Mouse (Mus musculus): ENCODE results near the gene Prrc2b.
A peak's percentile ranks its signal among the peaks of the same experiment; 100 is the strongest.

The Prrc2b gene

GRCm38 (mm10) chr2:32162102-32162501, 11.2 kb downstream of the Prrc2b start:
- DNase-seq (ENCODE audit: low spot score in 2 of 2): no peak

- DNase-seq (ENCODE audit: low spot score in 2 of 2): no peak
These were observed 11.8 kb downstream of the Prrc2b start for GRCm38 (mm10) chr2:32162646-32163045.

GRCm38 (mm10) chr2:32163057-32163456, 12.2 kb downstream of the Prrc2b start:
- no peak for DNase-seq (ENCODE audit: low spot score in 2 of 2)

- DNase-seq (ENCODE audit: low spot score in 2 of 2): no peak
These were observed 13.6 kb downstream of the Prrc2b start for GRCm38 (mm10) chr2:32164503-32164902.

GRCm38 (mm10) chr2:32165040-32165800, 14.3 kb downstream of the Prrc2b start:
- no peak for DNase-seq (ENCODE audit: low spot score in 2 of 2)

GRCm38 (mm10) chr2:32166581-32166980, 15.7 kb downstream of the Prrc2b start:
- DNase-seq (ENCODE audit: low spot score in 2 of 2): no peak

GRCm38 (mm10) chr2:32167034-32167770, 16.3 kb downstream of the Prrc2b start:
- no peak for DNase-seq (ENCODE audit: low spot score in 2 of 2)

GRCm38 (mm10) chr2:32167819-32168218, 16.9 kb downstream of the Prrc2b start:
- no peak for DNase-seq (ENCODE audit: low spot score in 2 of 2)

GRCm38 (mm10) chr2:32169292-32169691, 18.4 kb downstream of the Prrc2b start:
- no peak for DNase-seq (ENCODE audit: low spot score in 2 of 2)

- DNase-seq (ENCODE audit: low spot score in 2 of 2): no peak
These were observed 19.1 kb downstream of the Prrc2b start for GRCm38 (mm10) chr2:32170010-32170409.

GRCm38 (mm10) chr2:32171658-32172433, 21.0 kb downstream of the Prrc2b start:
- DNase-seq (ENCODE audit: low spot score in 2 of 2): no peak

- peak in 1 of 2 experiments; percentile 65 for DNase-seq (ENCODE audit: low spot score in 2 of 2)
These were observed 23.4 kb downstream of the Prrc2b start for GRCm38 (mm10) chr2:32174170-32174741.

GRCm38 (mm10) chr2:32175051-32175466, 24.2 kb downstream of the Prrc2b start:
- DNase-seq (ENCODE audit: low spot score in 2 of 2): peak in 1 of 2 experiments; percentile 62

- DNase-seq (ENCODE audit: low spot score in 2 of 2): no peak
These were observed 24.6 kb downstream of the Prrc2b start for GRCm38 (mm10) chr2:32175508-32175907.

GRCm38 (mm10) chr2:32176848-32177247, 26.0 kb downstream of the Prrc2b start:
- no peak for DNase-seq (ENCODE audit: low spot score in 2 of 2)

GRCm38 (mm10) chr2:32177397-32178060, 26.6 kb downstream of the Prrc2b start:
- no peak for DNase-seq (ENCODE audit: low spot score in 2 of 2)

GRCm38 (mm10) chr2:32179363-32179762, 28.5 kb downstream of the Prrc2b start:
- DNase-seq (ENCODE audit: low spot score in 2 of 2): no peak

- no peak for DNase-seq (ENCODE audit: low spot score in 2 of 2)
These were observed 29.2 kb downstream of the Prrc2b start for GRCm38 (mm10) chr2:32180127-32180526.

GRCm38 (mm10) chr2:32181364-32181763, 30.5 kb downstream of the Prrc2b start:
- no peak for DNase-seq (ENCODE audit: low spot score in 2 of 2)

GRCm38 (mm10) chr2:32182119-32182518, 31.2 kb downstream of the Prrc2b start:
- no peak for DNase-seq (ENCODE audit: low spot score in 2 of 2)

GRCm38 (mm10) chr2:32182676-32183296, 31.9 kb downstream of the Prrc2b start:
- DNase-seq (ENCODE audit: low spot score in 2 of 2): no peak
